Mouse (Mus musculus) embryonic facial prominence, embryonic 11.5 days (tissue): ENCODE results near the gene Zfp609. TPM values are rescaled to one million over a fixed set of nuclear protein-coding genes. Genes with fewer than 3 reads are reported as not detected.
"Not testable (repeated sequence)": the region's sequence is repeated elsewhere in the genome, so short reads cannot be mapped to it uniquely, and the experiment has no call there.

ENCODE experiments used
- ATAC-seq: fragments of 200-750 bp; cut with Nextera tagmentation; replicated peaks from 2 replicates; pipeline ENCODE4 v1.8.0; 2017; ENCODE audit warnings: low read depth; ENCODE audit not compliant: insufficient number of reproducible peaks, low FRiP score, low TSS enrichment
- DNase-seq: peaks from one replicate; pipeline ENCODE4 v3.0.0-alpha.2; 2015; ENCODE audit warnings: low spot score
- H3K27ac ChIP-seq: fragments of 300-500 bp; sonication (generic); replicated peaks from 2 replicates; pipeline ENCODE4 v1.5.1; 2014; ENCODE audit warnings: mild to moderate bottlenecking, low read depth, low read length, control low read depth
- H3K27me3 ChIP-seq: fragments of 300-500 bp; sonication (generic); 2 replicates; pipeline ENCODE4 v1.6.1; 2014; ENCODE audit warnings: mild to moderate bottlenecking, low read length, moderate library complexity, mixed read lengths; ENCODE audit not compliant: control insufficient read depth, insufficient read depth
- H3K36me3 ChIP-seq: fragments of 300-500 bp; sonication (generic); replicated peaks from 2 replicates; pipeline ENCODE4 v1.6.1; 2014; ENCODE audit warnings: low read depth, mild to moderate bottlenecking, low read length, moderate library complexity, mixed read lengths; ENCODE audit not compliant: control insufficient read depth, insufficient read depth
- H3K4me1 ChIP-seq: fragments of 300-500 bp; sonication (generic); 2 replicates; pipeline ENCODE4 v1.6.1; 2014; ENCODE audit warnings: low read length, mixed read lengths; ENCODE audit not compliant: control insufficient read depth, insufficient read depth
- H3K4me2 ChIP-seq: fragments of 300-500 bp; sonication (generic); 2 replicates; pipeline ENCODE4 v1.6.1; 2014; ENCODE audit warnings: low read depth, mild to moderate bottlenecking, control low read depth, low read length, moderate library complexity
- H3K4me3 ChIP-seq: fragments of 300-500 bp; sonication (generic); 2 replicates; pipeline ENCODE4 v1.5.1; 2014; ENCODE audit warnings: low read depth, low read length, control low read depth
- H3K9ac ChIP-seq: fragments of 300-500 bp; sonication (generic); replicated peaks from 2 replicates; pipeline ENCODE4 v1.6.1; 2014; ENCODE audit warnings: mild to moderate bottlenecking, control low read depth, low read length
- H3K9me3 ChIP-seq: fragments of 300-500 bp; sonication (generic); replicated peaks from 2 replicates; pipeline ENCODE4 v1.6.1; 2016; ENCODE audit warnings: mild to moderate bottlenecking, low read length, inconsistent platforms, mixed read lengths; ENCODE audit not compliant: control insufficient read depth
- WGBS: fragments of 180-500 bp; shearing (Covaris S2); extraction: QIAGEN DNeasy Blood & Tissue Kit; methylation state at CpG from one replicate; pipeline ENCODE4 v1.1.7; 2014; 5-methylcytosine and 5-hydroxymethylcytosine counted together
- polyA plus RNA-seq: library from polyadenylated mRNA; unstranded; fragments of >200 nt; fragmentation: Nextera tagmentation; extraction: Ambion mirVana; gene quantifications from 2 replicates; pipeline ENCODE4 v1.2.1, GENCODE M21; 2014

The Zfp609 gene
- polyA plus RNA-seq, 1 experiment from 2014 or later: 5.4 TPM

- 84% methylated on average over 4 of the region's 4 CpGs for WGBS
- DNase-seq: no peak
Measured at GRCm38 (mm10) chr9:65791106-65791505, 36.3 kb downstream of the Zfp609 start.

GRCm38 (mm10) chr9:65789788-65790187 lies 37.6 kb downstream of the Zfp609 start:
- Histone ChIP-seq H3K4me1 (no peaks in the 10 kb centered on the region), H3K27ac (no peak overlapping the region), H3K9ac (no peak overlapping the region), H3K9me3 (no peaks in the 10 kb centered on the region), H3K36me3 (no peaks in the 10 kb centered on the region; the same call in 1 of the 2 replicates), H3K4me3 (no peak overlapping the region), H3K27me3 (no peaks in the 10 kb centered on the region), H3K4me2 (no peak overlapping the region)
- DNase-seq (no peak), ATAC-seq (no peak)
- 97% methylated on average over 3 of the region's 3 CpGs for WGBS

More at GRCm38 (mm10) chr9:65791106-65791505, 36.3 kb downstream of the Zfp609 start:
- Histone ChIP-seq H3K36me3 (no peaks in the 10 kb centered on the region; the same call in 1 of the 2 replicates), H3K4me3 (no peak overlapping the region), H3K9ac (no peak overlapping the region), H3K4me1 (no peaks in the 10 kb centered on the region), H3K27me3 (no peaks in the 10 kb centered on the region), H3K9me3 (no peaks in the 10 kb centered on the region), H3K4me2 (no peak overlapping the region), H3K27ac (no peak overlapping the region)
- no peak for ATAC-seq

GRCm38 (mm10) chr9:65788556-65788955 lies 38.8 kb downstream of the Zfp609 start:
- ATAC-seq (no peak), DNase-seq (no peak)
- Histone ChIP-seq H3K4me3 (no peak overlapping the region), H3K27ac (no peak overlapping the region), H3K9ac (no peak overlapping the region), H3K9me3 (no peaks in the 10 kb centered on the region), H3K27me3 (no peaks in the 10 kb centered on the region), H3K4me1 (no peaks in the 10 kb centered on the region), H3K36me3 (no peaks in the 10 kb centered on the region; the same call in 1 of the 2 replicates), H3K4me2 (no peak overlapping the region)
- WGBS: 80% methylated on average over 4 of the region's 4 CpGs

- ATAC-seq: no peak
- H3K4me1 ChIP-seq: no peaks in the 10 kb centered on the region
- DNase-seq: no peak
- no peaks in the 10 kb centered on the region for H3K9me3 ChIP-seq
- no peak overlapping the region for H3K9ac ChIP-seq
- H3K36me3 ChIP-seq: no peaks in the 10 kb centered on the region; the same call in 1 of the 2 replicates
- 84% methylated on average over 4 of the region's 4 CpGs for WGBS
- no peaks in the 10 kb centered on the region for H3K27me3 ChIP-seq
- no peak overlapping the region for H3K4me2 ChIP-seq
- H3K4me3 ChIP-seq: no peak overlapping the region
- H3K27ac ChIP-seq: no peak overlapping the region
Measured at GRCm38 (mm10) chr9:65787829-65788344, 39.5 kb downstream of the Zfp609 start.

- ATAC-seq (no peak), DNase-seq (no peak)
- no peaks in the 10 kb centered on the region for H3K9me3 ChIP-seq
- no peak overlapping the region for H3K9ac ChIP-seq
- H3K27ac ChIP-seq: no peak overlapping the region
- no peaks in the 10 kb centered on the region for H3K4me1 ChIP-seq
- no peaks in the 10 kb centered on the region for H3K27me3 ChIP-seq
- no peak overlapping the region for H3K4me3 ChIP-seq
- 71% methylated on average over 8 of the region's 8 CpGs for WGBS
- no peak overlapping the region for H3K4me2 ChIP-seq
- H3K36me3 ChIP-seq: no peaks in the 10 kb centered on the region; the same call in 1 of the 2 replicates
Measured at GRCm38 (mm10) chr9:65786885-65787787, 40.2 kb downstream of the Zfp609 start.

GRCm38 (mm10) chr9:65785772-65786368 lies 41.5 kb downstream of the Zfp609 start:
- ATAC-seq (no peak), DNase-seq (no peak)
- Histone ChIP-seq H3K27ac (no peak overlapping the region), H3K9ac (no peak overlapping the region), H3K4me2 (no peak overlapping the region), H3K4me3 (no peak overlapping the region), H3K4me1 (no peaks in the 10 kb centered on the region), H3K27me3 (no peaks in the 10 kb centered on the region), H3K9me3 (no peaks in the 10 kb centered on the region), H3K36me3 (no peaks in the 10 kb centered on the region; the same call in 1 of the 2 replicates)
- 86% methylated on average over 4 of the region's 4 CpGs for WGBS

GRCm38 (mm10) chr9:65779619-65780018 lies 47.7 kb downstream of the Zfp609 start:
- H3K36me3 ChIP-seq, H3K27ac ChIP-seq, H3K4me3 ChIP-seq, H3K4me2 ChIP-seq, DNase-seq, H3K27me3 ChIP-seq, H3K9me3 ChIP-seq, H3K9ac ChIP-seq, ATAC-seq, H3K4me1 ChIP-seq: not testable (repeated sequence)
- WGBS: 91% methylated on average over 3 of the region's 3 CpGs
